Mouse (Mus musculus): Measurements from ENCODE around the gene Hist1h3e. TPM values are rescaled to one million over a fixed set of nuclear protein-coding genes. Genes with fewer than 3 reads are reported as not detected.
"Not testable (repeated sequence)": the region's sequence is repeated elsewhere in the genome, so short reads cannot be mapped to it uniquely, and the experiment has no call there.

Gene Hist1h3e
- polyA plus RNA-seq, 1 experiment from 2014 or later, result 0.56 TPM

GRCm38 (mm10) chr13:23538249-23538648, 23.9 kb downstream of the Hist1h3e start:
- DNase-seq (ENCODE audit: low read depth, low spot score) (no peak), ATAC-seq (no peak)
- TF ChIP-seq CTCF (IDR thresholded peaks at IDR 0.05), result no peak
- in situ Hi-C loops (cut with MboI; ENCODE audit: low pct_unique_long_range_greater_than_20kb), result loop anchor here (10.0 kb wide), 1 partner anchor 1823 kb away; the partner anchor contains the start of genes Hist1h2ai, Hist1h2bl and Hist1h3h
- CTCF ChIA-PET, result no interaction called here
- H3K27me3 ChIP-seq, result no peaks in the 10 kb centered on the region
- POLR2A ChIA-PET, result no interaction called here

- H3K27me3 ChIP-seq, result no peaks in the 10 kb centered on the region
- CTCF ChIA-PET, result no interaction called here
- POLR2A ChIA-PET, result no interaction called here
- in situ Hi-C loops (cut with MboI; ENCODE audit: low pct_unique_long_range_greater_than_20kb), result loop anchor here (10.0 kb wide), 1 partner anchor 1822 kb away; the partner anchor contains the start of genes Hist1h2ai, Hist1h2bl and Hist1h3h
- ATAC-seq (no peak), DNase-seq (ENCODE audit: low read depth, low spot score) (no peak)
- no peak for TF ChIP-seq CTCF (IDR thresholded peaks at IDR 0.05)
Measured at GRCm38 (mm10) chr13:23537006-23537710, 25.0 kb downstream of the Hist1h3e start.

- CTCF ChIA-PET, result no interaction called here
- no peak for TF ChIP-seq CTCF (IDR thresholded peaks at IDR 0.05)
- DNase-seq (ENCODE audit: low read depth, low spot score) (no peak), ATAC-seq (no peak)
- in situ Hi-C loops (cut with MboI; ENCODE audit: low pct_unique_long_range_greater_than_20kb), result loop anchor here (10.0 kb wide), 1 partner anchor 1821 kb away; the partner anchor contains the start of genes Hist1h2ai, Hist1h2bl and Hist1h3h
- no peaks in the 10 kb centered on the region for H3K27me3 ChIP-seq
- POLR2A ChIA-PET, result no interaction called here
Measured at GRCm38 (mm10) chr13:23536076-23536822, 25.9 kb downstream of the Hist1h3e start.

GRCm38 (mm10) chr13:23535137-23536075, 26.8 kb downstream of the Hist1h3e start, which contains the start of gene Hist1h3g:
TSS of gene Hist1h3g (plus strand) at chr13:23535422.
- in situ Hi-C loops (cut with MboI; ENCODE audit: low pct_unique_long_range_greater_than_20kb), result loop anchor here (10.0 kb wide), 1 partner anchor 1821 kb away; the partner anchor contains the start of genes Hist1h2ai, Hist1h2bl and Hist1h3h
- ATAC-seq, result peak; percentile 61
- CTCF ChIA-PET; DNase-seq (ENCODE audit: low read depth, low spot score); H3K27me3 ChIP-seq: not testable (repeated sequence)
- POLR2A ChIA-PET, result interaction anchor here (0.6 kb wide), 1 partner anchor 47 kb away, joined by 3 read pairs; no protein-coding TSS in a partner anchor

- no peaks in the 10 kb centered on the region for H3K27me3 ChIP-seq
- DNase-seq (ENCODE audit: low read depth, low spot score) (no peak), ATAC-seq (peak; percentile 19)
- POLR2A ChIA-PET, result interaction anchor here (0.6 kb wide), 1 partner anchor 48 kb away, joined by 3 read pairs; no protein-coding TSS in a partner anchor
- no peak for TF ChIP-seq CTCF (IDR thresholded peaks at IDR 0.05)
- CTCF ChIA-PET, result interaction anchor here (1.1 to 1.6 kb wide), 2 partner anchors 9 to 20 kb away, joined by 4 to 6 read pairs; partner anchors contain the start of gene Hist1h2bh
- in situ Hi-C loops (cut with MboI; ENCODE audit: low pct_unique_long_range_greater_than_20kb), result loop anchor here (5.0 to 10.0 kb wide), 3 partner anchors 63 to 1820 kb away; partner anchors contain the start of genes Hist1h2ag, Hist1h2ai, Hist1h2bj and Hist1h2bl
Measured at GRCm38 (mm10) chr13:23534368-23535131, 27.6 kb downstream of the Hist1h3e start.

GRCm38 (mm10) chr13:23533560-23534367, 28.4 kb downstream of the Hist1h3e start, which contains the start of gene Hist1h2af:
TSS of gene Hist1h2af (plus strand) at chr13:23533906.
- ChIA-PET POLR2A (interaction anchor here (0.7 kb wide), 1 partner anchor 57 kb away, joined by 3 read pairs; no protein-coding TSS in a partner anchor), CTCF (interaction anchor here (1.1 to 1.6 kb wide), 2 partner anchors 9 to 20 kb away, joined by 4 to 6 read pairs; partner anchors contain the start of gene Hist1h2bh)
- not testable (repeated sequence) for H3K27me3 ChIP-seq; DNase-seq (ENCODE audit: low read depth, low spot score)
- in situ Hi-C loops (cut with MboI; ENCODE audit: low pct_unique_long_range_greater_than_20kb), result loop anchor here (5.0 to 10.0 kb wide), 3 partner anchors 64 to 1819 kb away; partner anchors contain the start of genes Hist1h2ag, Hist1h2ai, Hist1h2bj and Hist1h2bl
- peak; percentile 52 for ATAC-seq

- in situ Hi-C loops (cut with MboI; ENCODE audit: low pct_unique_long_range_greater_than_20kb), result loop anchor here (5.0 to 10.0 kb wide), 3 partner anchors 65 to 1818 kb away; partner anchors contain the start of genes Hist1h2ag, Hist1h2ai, Hist1h2bj and Hist1h2bl
- DNase-seq (ENCODE audit: low read depth, low spot score) (no peak), ATAC-seq (no peak)
- ChIA-PET POLR2A (interaction anchor here (0.6 kb wide), 1 partner anchor 1794 kb away, joined by 3 read pairs; no protein-coding TSS in a partner anchor), CTCF (no interaction called here)
- H3K27me3 ChIP-seq, result no peaks in the 10 kb centered on the region
- TF ChIP-seq CTCF (IDR thresholded peaks at IDR 0.05), result no peak
Measured at GRCm38 (mm10) chr13:23532262-23533075, 29.7 kb downstream of the Hist1h3e start.

All from Patski (cell line).